Mouse (Mus musculus): ENCODE measurements around the gene Micall1. TPM values are rescaled to one million over a fixed set of nuclear protein-coding genes. Genes with fewer than 3 reads are reported as not detected.
A peak's percentile ranks its signal among the peaks of the same experiment; 100 is the strongest.

The Micall1 gene
- polyA plus RNA-seq, 1 experiment from 2014 or later = 24.3 TPM

GRCm38 (mm10) chr15:79098220-79098619, 10.5 kb upstream of the Micall1 start:
- Histone ChIP-seq H3K4me2 (peak overlapping the region; percentile 26), H3K9ac (peak overlapping the region; percentile 47; the same call in 1 of the 2 replicates), H3K9me3 (replicated peaks) (no peaks in the 10 kb centered on the region), H3K36me3 (peaks cover 29% of the 10 kb centered on the region), H3K27ac (ENCODE audit: poor library complexity, severe bottlenecking) (peak overlapping the region; percentile 98), H3K4me1 (replicated peaks) (peaks cover 71% of the 10 kb centered on the region), H3K4me3 (no peak overlapping the region), H3K27me3 (replicated peaks) (no peaks in the 10 kb centered on the region)
- no peak for ATAC-seq (ENCODE audit: insufficient number of reproducible peaks, low FRiP score)
- 43% methylated on average over 5 of the region's 5 CpGs for WGBS

- ATAC-seq (ENCODE audit: insufficient number of reproducible peaks, low FRiP score) = peak; percentile 48; the same call in 1 of the 2 replicates
- H3K4me2 ChIP-seq = peak overlapping the region; percentile 26; the same call in 1 of the 2 replicates
- peaks cover 23% of the 10 kb centered on the region for H3K36me3 ChIP-seq
- no peaks in the 10 kb centered on the region for H3K9me3 ChIP-seq (replicated peaks)
- H3K27ac ChIP-seq (ENCODE audit: poor library complexity, severe bottlenecking) = peak overlapping the region; percentile 98
- H3K27me3 ChIP-seq (replicated peaks) = no peaks in the 10 kb centered on the region
- H3K4me1 ChIP-seq (replicated peaks) = peaks cover 71% of the 10 kb centered on the region
- no peak overlapping the region for H3K9ac ChIP-seq
- no peak overlapping the region for H3K4me3 ChIP-seq
- WGBS = 39% methylated on average over 7 of the region's 7 CpGs
Measured at GRCm38 (mm10) chr15:79098868-79099267, 9.8 kb upstream of the Micall1 start.

GRCm38 (mm10) chr15:79099456-79099855, 9.2 kb upstream of the Micall1 start:
- H3K9me3 ChIP-seq (replicated peaks) = no peaks in the 10 kb centered on the region
- H3K9ac ChIP-seq = no peak overlapping the region
- H3K4me3 ChIP-seq = no peak overlapping the region
- peak overlapping the region; percentile 26 for H3K4me2 ChIP-seq
- peak overlapping the region; percentile 98 for H3K27ac ChIP-seq (ENCODE audit: poor library complexity, severe bottlenecking)
- 0 out of 2 replicates have a peak, but pooled peaks have one; percentile 15 for ATAC-seq (ENCODE audit: insufficient number of reproducible peaks, low FRiP score)
- WGBS = 47% methylated on average over 4 of the region's 4 CpGs
- no peaks in the 10 kb centered on the region for H3K27me3 ChIP-seq (replicated peaks)
- peaks cover 17% of the 10 kb centered on the region for H3K36me3 ChIP-seq
- peaks cover 71% of the 10 kb centered on the region for H3K4me1 ChIP-seq (replicated peaks)

- Histone ChIP-seq H3K27ac (ENCODE audit: poor library complexity, severe bottlenecking) (peak overlapping the region; percentile 98), H3K9me3 (replicated peaks) (no peaks in the 10 kb centered on the region), H3K9ac (no peak overlapping the region), H3K36me3 (peaks cover 10% of the 10 kb centered on the region), H3K4me2 (no peak overlapping the region), H3K4me1 (replicated peaks) (peaks cover 72% of the 10 kb centered on the region), H3K4me3 (no peak overlapping the region), H3K27me3 (replicated peaks) (no peaks in the 10 kb centered on the region)
- ATAC-seq (ENCODE audit: insufficient number of reproducible peaks, low FRiP score) = no peak
- 71% methylated on average over 4 of the region's 4 CpGs for WGBS
Measured at GRCm38 (mm10) chr15:79100391-79100790, 8.3 kb upstream of the Micall1 start.

- H3K27ac ChIP-seq (ENCODE audit: poor library complexity, severe bottlenecking) = peak overlapping the region; percentile 61
- H3K9me3 ChIP-seq (replicated peaks) = no peaks in the 10 kb centered on the region
- no peak overlapping the region for H3K9ac ChIP-seq
- no peaks in the 10 kb centered on the region for H3K36me3 ChIP-seq
- no peaks in the 10 kb centered on the region for H3K27me3 ChIP-seq (replicated peaks)
- ATAC-seq (ENCODE audit: insufficient number of reproducible peaks, low FRiP score) = no peak
- peaks cover 66% of the 10 kb centered on the region for H3K4me1 ChIP-seq (replicated peaks)
- no peak overlapping the region for H3K4me3 ChIP-seq
- no peak overlapping the region for H3K4me2 ChIP-seq
Measured at GRCm38 (mm10) chr15:79101531-79101930, 7.2 kb upstream of the Micall1 start.

- no peaks in the 10 kb centered on the region for H3K36me3 ChIP-seq
- no peak overlapping the region for H3K4me2 ChIP-seq
- 74% methylated on average over 10 of the region's 10 CpGs for WGBS
- no peak for ATAC-seq (ENCODE audit: insufficient number of reproducible peaks, low FRiP score)
- no peaks in the 10 kb centered on the region for H3K9me3 ChIP-seq (replicated peaks)
- H3K9ac ChIP-seq = no peak overlapping the region
- no peak overlapping the region for H3K27ac ChIP-seq (ENCODE audit: poor library complexity, severe bottlenecking)
- no peak overlapping the region for H3K4me3 ChIP-seq
- no peaks in the 10 kb centered on the region for H3K27me3 ChIP-seq (replicated peaks)
- H3K4me1 ChIP-seq (replicated peaks) = peaks cover 54% of the 10 kb centered on the region
Measured at GRCm38 (mm10) chr15:79103264-79103663, 5.4 kb upstream of the Micall1 start.

GRCm38 (mm10) chr15:79105804-79106203, 2.9 kb upstream of the Micall1 start:
- Histone ChIP-seq H3K4me2 (no peak overlapping the region), H3K27me3 (replicated peaks) (no peaks in the 10 kb centered on the region), H3K9me3 (replicated peaks) (no peaks in the 10 kb centered on the region), H3K27ac (ENCODE audit: poor library complexity, severe bottlenecking) (no peak overlapping the region), H3K4me3 (no peak overlapping the region), H3K4me1 (replicated peaks) (peaks cover 40% of the 10 kb centered on the region), H3K36me3 (no peaks in the 10 kb centered on the region), H3K9ac (no peak overlapping the region)
- WGBS = 45% methylated on average over 2 of the region's 2 CpGs
- no peak for ATAC-seq (ENCODE audit: insufficient number of reproducible peaks, low FRiP score)

- Histone ChIP-seq H3K9ac (peak overlapping the region; percentile 96), H3K27ac (ENCODE audit: poor library complexity, severe bottlenecking) (peak overlapping the region; percentile 89), H3K4me2 (peak overlapping the region; percentile 86), H3K9me3 (replicated peaks) (no peaks in the 10 kb centered on the region), H3K27me3 (replicated peaks) (no peaks in the 10 kb centered on the region), H3K4me3 (no peak overlapping the region; the same call in 1 of the 2 replicates), H3K36me3 (peaks cover 5% of the 10 kb centered on the region), H3K4me1 (replicated peaks) (peaks cover 43% of the 10 kb centered on the region)
- 12% methylated on average over 7 of the region's 7 CpGs for WGBS
- no peak for ATAC-seq (ENCODE audit: insufficient number of reproducible peaks, low FRiP score)
Measured at GRCm38 (mm10) chr15:79107966-79108365, 732 bp upstream of the Micall1 start.

GRCm38 (mm10) chr15:79109321-79109934, 730 bp downstream of the Micall1 start:
- Histone ChIP-seq H3K36me3 (peaks cover 19% of the 10 kb centered on the region), H3K4me2 (peak overlapping the region; percentile 86), H3K27ac (ENCODE audit: poor library complexity, severe bottlenecking) (peak overlapping the region; percentile 89), H3K9me3 (replicated peaks) (no peaks in the 10 kb centered on the region), H3K4me3 (peak overlapping the region; percentile 77), H3K4me1 (replicated peaks) (peaks cover 44% of the 10 kb centered on the region), H3K27me3 (replicated peaks) (no peaks in the 10 kb centered on the region), H3K9ac (peak overlapping the region; percentile 96)
- under 1% methylated on average over 41 of the region's 46 CpGs for WGBS
- ATAC-seq (ENCODE audit: insufficient number of reproducible peaks, low FRiP score) = peak; percentile 22; the same call in 1 of the 2 replicates

GRCm38 (mm10) chr15:79110031-79110430, 1.3 kb downstream of the Micall1 start:
- Histone ChIP-seq H3K9ac (peak overlapping the region; percentile 96), H3K9me3 (replicated peaks) (no peaks in the 10 kb centered on the region), H3K4me2 (peak overlapping the region; percentile 86), H3K27ac (ENCODE audit: poor library complexity, severe bottlenecking) (peak overlapping the region; percentile 89), H3K27me3 (replicated peaks) (no peaks in the 10 kb centered on the region), H3K4me3 (peak overlapping the region; percentile 77), H3K4me1 (replicated peaks) (peaks cover 49% of the 10 kb centered on the region), H3K36me3 (peaks cover 25% of the 10 kb centered on the region)
- ATAC-seq (ENCODE audit: insufficient number of reproducible peaks, low FRiP score) = no peak
- 11% methylated on average over 9 of the region's 9 CpGs for WGBS

- Histone ChIP-seq H3K9me3 (replicated peaks) (no peaks in the 10 kb centered on the region), H3K4me3 (peak overlapping the region; percentile 77), H3K4me2 (peak overlapping the region; percentile 86), H3K4me1 (replicated peaks) (peaks cover 52% of the 10 kb centered on the region), H3K36me3 (peaks cover 30% of the 10 kb centered on the region), H3K27ac (ENCODE audit: poor library complexity, severe bottlenecking) (peak overlapping the region; percentile 89), H3K27me3 (replicated peaks) (no peaks in the 10 kb centered on the region), H3K9ac (peak overlapping the region; percentile 96)
- no peak for ATAC-seq (ENCODE audit: insufficient number of reproducible peaks, low FRiP score)
- 64% methylated on average over 2 of the region's 2 CpGs for WGBS
Measured at GRCm38 (mm10) chr15:79110528-79110927, 1.8 kb downstream of the Micall1 start.

All from heart, embryonic 12.5 days (tissue).